Mouse (Mus musculus): ENCODE data around the gene Apba3.

DNA sequence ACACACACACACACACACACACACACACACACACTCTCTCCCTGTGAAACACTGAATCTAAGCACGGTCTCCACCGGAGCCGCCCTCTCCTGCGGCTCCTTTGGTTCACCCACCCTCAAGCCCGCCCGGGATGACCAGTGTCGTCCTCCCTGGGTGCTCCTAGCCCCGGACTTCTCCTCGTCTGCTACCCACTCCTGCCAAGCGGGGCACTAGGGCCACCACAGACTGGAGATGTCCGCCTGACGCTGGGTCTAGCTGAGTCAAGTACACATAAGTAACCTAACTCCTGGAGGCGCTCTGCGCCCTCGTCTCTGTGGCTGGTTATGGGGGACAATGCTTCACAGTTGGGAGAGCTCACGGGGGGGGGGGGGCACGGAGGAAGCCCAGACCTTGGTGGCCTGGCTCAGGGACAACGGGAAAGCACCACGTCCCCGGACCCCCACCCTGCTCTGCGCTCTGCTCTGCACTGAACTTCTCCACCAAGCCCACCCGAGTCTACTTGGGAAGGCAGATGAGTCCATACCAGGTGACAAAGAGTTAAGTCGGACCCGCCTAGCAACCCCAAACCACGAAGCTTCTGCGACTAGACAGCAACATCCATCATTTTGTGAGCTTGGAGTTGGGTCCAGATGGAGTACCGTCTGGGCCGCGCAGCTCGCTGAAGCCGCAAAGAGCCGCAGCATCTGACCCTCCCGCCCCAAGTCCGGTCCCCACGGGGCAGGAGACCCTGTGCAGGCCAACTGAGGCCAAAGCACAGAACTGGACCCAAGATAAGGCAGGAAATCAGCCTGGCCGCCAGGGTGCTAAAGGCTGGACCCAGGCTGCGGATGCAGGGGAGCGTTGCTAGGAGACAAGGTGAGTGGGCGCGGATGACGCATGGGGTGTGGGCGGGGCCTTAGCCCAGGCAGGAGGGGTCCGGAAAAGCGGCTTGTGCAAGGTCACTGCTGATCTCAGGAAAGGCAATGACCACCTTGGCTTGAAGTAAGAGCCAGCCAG lies 14.0 kb upstream of the Apba3 start, which contains the start of gene Matk:
- TF ChIP-seq GATA1 (IDR thresholded peaks at IDR 0.05; ENCODE audit: low read depth, low read length) = no peak
- TF ChIP-seq RCOR1 (IDR thresholded peaks at IDR 0.05; ENCODE audit: low read depth, low read length) = no peak
- no peak for TF ChIP-seq TBP (IDR thresholded peaks at IDR 0.05; ENCODE audit: low read depth, low read length)
